Mouse (Mus musculus) activated CD4-positive, CD25-positive, alpha-beta regulatory T cell, adult 4 months (primary cell): Measurements from ENCODE around the gene Mat2a. TPM values are rescaled to one million over a fixed set of nuclear protein-coding genes. Genes with fewer than 3 reads are reported as not detected.

Experiments
- polyA plus RNA-seq, 2 experiments: library from polyadenylated mRNA; unstranded; fragments of 100-300 nt; shearing (Covaris generic); gene quantifications; one replicate each; pipeline ENCODE4 v1.2.1; 2017

Mat2a gene
- polyA plus RNA-seq, 2 experiments from 2014 or later: 194 to 225 TPM

Other genes starting within 250 kb of the Mat2a start
- gene Atoh8, start 204.0 kb downstream of the Mat2a start, polyA plus RNA-seq: not detected
- not detected for gene Sftpb, start 134.9 kb downstream of the Mat2a start, polyA plus RNA-seq
- 10 to 100 TPM; 21.3 to 26.5 TPM for gene Usp39, start 94.4 kb downstream of the Mat2a start, polyA plus RNA-seq
- 10 to 100 TPM; 18.1 to 20.8 TPM for gene 0610030E20Rik, start 92.2 kb downstream of the Mat2a start, polyA plus RNA-seq
- under 1 TPM in 1 of 2 experiments, not detected in 1; 0.45 TPM for gene Tmem150a, start 84.1 kb downstream of the Mat2a start, polyA plus RNA-seq
- gene Rnf181, start 72.6 kb downstream of the Mat2a start, polyA plus RNA-seq: 100 to 1,000 TPM; 110 TPM
- 10 to 100 TPM; 62.3 to 81.8 TPM for gene Vamp5, start 59.1 kb downstream of the Mat2a start, polyA plus RNA-seq
- gene Vamp8, start 48.9 kb downstream of the Mat2a start, polyA plus RNA-seq: 100 to 1,000 TPM; 382 to 404 TPM
- 1 to 10 TPM; 8.0 to 8.1 TPM for gene Ggcx, start 25.2 kb downstream of the Mat2a start, polyA plus RNA-seq
- gene Sh2d6, start 82.1 kb upstream of the Mat2a start, polyA plus RNA-seq: not detected
- gene Capg, start 104.8 kb upstream of the Mat2a start, polyA plus RNA-seq: 100 to 1,000 TPM; 595 to 746 TPM
- 10 to 100 TPM; 15.3 to 19.5 TPM for gene Elmod3, start 158.9 kb upstream of the Mat2a start, polyA plus RNA-seq
- 1 to 10 TPM; 2.7 to 4.1 TPM for gene Retsat, start 158.9 kb upstream of the Mat2a start, polyA plus RNA-seq
- gene Tgoln1, start 177.4 kb upstream of the Mat2a start, polyA plus RNA-seq: 10 to 100 TPM; 90.9 to 97.8 TPM